Mouse (Mus musculus): Measurements from ENCODE around the gene Tnfrsf14.

- TF ChIP-seq CTCF (IDR thresholded peaks at IDR 0.05; ENCODE audit: extremely low read depth, insufficient read depth, insufficient read length, insufficient replicate concordance) (no peak), POLR2A (IDR thresholded peaks at IDR 0.05; ENCODE audit: low read depth, low read length) (no peak)
Measured at GRCm38 (mm10) chr4:154934800-154935199, 6.4 kb upstream of the Tnfrsf14 start.

Data from spleen, adult 2 months (tissue).